Mouse (Mus musculus) C2C12 (cell line): ENCODE data around the gene Nr1h2. TPM values are rescaled to one million over a fixed set of nuclear protein-coding genes. Genes with fewer than 3 reads are reported as not detected.

Experiments
- H3K27me3 ChIP-seq: one replicate; pipeline ENCODE4 v1.6.1; 2011; ENCODE audit not compliant: control insufficient read depth, insufficient read depth, insufficient read length
- H3K36me3 ChIP-seq: one replicate; pipeline ENCODE4 v1.6.1; 2011; ENCODE audit not compliant: control insufficient read depth, insufficient read depth
- H3K4me3 ChIP-seq: one replicate; pipeline ENCODE4 v1.5.1; 2011; ENCODE audit warnings: mild to moderate bottlenecking, control low read depth; ENCODE audit not compliant: poor library complexity, insufficient read depth, severe bottlenecking
- H3K79me2 ChIP-seq: one replicate; pipeline ENCODE4 v1.6.1; 2011; ENCODE audit not compliant: control insufficient read depth, insufficient read depth
- H3K79me3 ChIP-seq: one replicate; pipeline ENCODE4 v1.6.1; 2011; ENCODE audit warnings: low read depth, control low read depth
- H3ac ChIP-seq: one replicate; pipeline ENCODE3; 2011; ENCODE audit warnings: low read depth; ENCODE audit not compliant: control insufficient read depth, insufficient read length
- CEBPB ChIP-seq: IDR thresholded peaks from one replicate; pipeline ENCODE4 v1.6.1; 2011; ENCODE audit warnings: low read depth, mild to moderate bottlenecking, control low read depth, moderate library complexity
- CTCF ChIP-seq: IDR thresholded peaks from one replicate; pipeline ENCODE4 v1.5.1; 2011; ENCODE audit not compliant: control insufficient read depth, insufficient read depth, insufficient read length
- FOSL1 ChIP-seq: IDR thresholded peaks from one replicate; pipeline ENCODE4 v1.8.0; 2011; ENCODE audit warnings: mild to moderate bottlenecking, low read length; ENCODE audit not compliant: poor library complexity, insufficient read depth, severe bottlenecking
- MAX ChIP-seq: IDR thresholded peaks from one replicate; pipeline ENCODE4 v1.6.1; 2011; ENCODE audit warnings: mild to moderate bottlenecking, control low read depth
- MYOD1 ChIP-seq: IDR thresholded peaks from one replicate; pipeline ENCODE4 v1.6.1; 2011; ENCODE audit warnings: low read depth; ENCODE audit not compliant: control insufficient read depth, insufficient read length
- MYOG ChIP-seq: IDR thresholded peaks from one replicate; pipeline ENCODE4 v1.6.1; 2011; ENCODE audit not compliant: control insufficient read depth, insufficient read length; ENCODE audit errors: extremely low read depth
- USF1 ChIP-seq: IDR thresholded peaks from one replicate; pipeline ENCODE4 v1.6.1; 2011; ENCODE audit warnings: low read depth, mild to moderate bottlenecking, control low read depth, moderate library complexity
- polyA plus RNA-seq: library from polyadenylated mRNA; unstranded; fragments of >200 nt; fragmentation: generic; extraction: Trizol; gene quantifications from one replicate; pipeline ENCODE4 v1.2.1, GENCODE M21; 2012; ENCODE audit warnings: missing spikeins

Gene Nr1h2
- polyA plus RNA-seq, 1 experiment: 61.0 TPM

- Histone ChIP-seq H3K4me3 (no peak overlapping the region), H3K79me3 (no peaks in the 10 kb centered on the region), H3K36me3 (peaks cover 4% of the 10 kb centered on the region), H3ac (no peak overlapping the region), H3K27me3 (no peaks in the 10 kb centered on the region), H3K79me2 (no peaks in the 10 kb centered on the region)
- TF ChIP-seq CEBPB: no peak
- TF ChIP-seq FOSL1: no peak
- TF ChIP-seq MYOG: no peak
These were observed 20.6 kb downstream of the Nr1h2 start for GRCm38 (mm10) chr7:44532918-44533745.

GRCm38 (mm10) chr7:44531946-44532732, 21.6 kb downstream of the Nr1h2 start, which contains the start of gene Spib:
Spib (minus strand) TSS chr7:44532071.
- no peaks in the 10 kb centered on the region for H3K79me3 ChIP-seq
- no peak within 1 kb of the TSS for H3K4me3 ChIP-seq
- H3ac ChIP-seq: no peak within 1 kb of the TSS
- TF ChIP-seq CTCF: no peak
- TF ChIP-seq USF1: no peak
- no peaks in the 10 kb centered on the region for H3K79me2 ChIP-seq
- H3K27me3 ChIP-seq: no peaks in the 10 kb centered on the region
- peaks cover 4% of the 10 kb centered on the region for H3K36me3 ChIP-seq

GRCm38 (mm10) chr7:44531207-44531606, 22.5 kb downstream of the Nr1h2 start:
- H3K27me3 ChIP-seq: no peaks in the 10 kb centered on the region
- no peak overlapping the region for H3ac ChIP-seq
- no peaks in the 10 kb centered on the region for H3K79me3 ChIP-seq
- no peaks in the 10 kb centered on the region for H3K79me2 ChIP-seq
- no peak for TF ChIP-seq CEBPB
- no peak for TF ChIP-seq MYOG
- TF ChIP-seq CTCF: no peak
- no peak for TF ChIP-seq MYOD1
- TF ChIP-seq MAX: no peak
- TF ChIP-seq FOSL1: no peak
- no peak for TF ChIP-seq USF1
- peaks cover 4% of the 10 kb centered on the region for H3K36me3 ChIP-seq
- H3K4me3 ChIP-seq: no peak overlapping the region

- TF ChIP-seq MYOD1 (no peak), USF1 (no peak), FOSL1 (no peak), MYOG (no peak), MAX (no peak), CTCF (no peak), CEBPB (no peak)
- no peaks in the 10 kb centered on the region for H3K79me2 ChIP-seq
These were observed 23.2 kb downstream of the Nr1h2 start for GRCm38 (mm10) chr7:44530507-44530906.

GRCm38 (mm10) chr7:44529518-44529917, 24.2 kb downstream of the Nr1h2 start:
- Histone ChIP-seq H3K27me3 (no peaks in the 10 kb centered on the region), H3ac (no peak overlapping the region), H3K36me3 (no peaks in the 10 kb centered on the region), H3K79me2 (no peaks in the 10 kb centered on the region), H3K4me3 (no peak overlapping the region), H3K79me3 (no peaks in the 10 kb centered on the region)
- no peak for TF ChIP-seq CTCF
- TF ChIP-seq MYOG: no peak
- TF ChIP-seq MYOD1: no peak
- no peak for TF ChIP-seq FOSL1
- no peak for TF ChIP-seq MAX
- no peak for TF ChIP-seq CEBPB

More at GRCm38 (mm10) chr7:44530507-44530906, 23.2 kb downstream of the Nr1h2 start:
- no peak overlapping the region for H3ac ChIP-seq
- no peaks in the 10 kb centered on the region for H3K27me3 ChIP-seq
- no peak overlapping the region for H3K4me3 ChIP-seq
- H3K36me3 ChIP-seq: peaks cover 3% of the 10 kb centered on the region
- no peaks in the 10 kb centered on the region for H3K79me3 ChIP-seq
